Mouse (Mus musculus) G1E (cell line): ENCODE results near the gene Nphp1.

Experiments used
- CTCF ChIP-seq: IDR thresholded peaks from 2 replicates; pipeline ENCODE4 v1.5.1; 2012; ENCODE audit warnings: low read depth, low read length, inconsistent platforms, mixed read lengths
- GATA1 ChIP-seq: IDR thresholded peaks from 2 replicates; pipeline ENCODE4 v1.6.1; 2012; ENCODE audit warnings: borderline replicate concordance, low read length, inconsistent platforms, mixed read lengths
- TAL1 ChIP-seq: conservative IDR thresholded peaks from 2 replicates; pipeline ENCODE4 v1.6.1; 2012; ENCODE audit warnings: low read depth, low read length, inconsistent platforms, mixed read lengths

DNA sequence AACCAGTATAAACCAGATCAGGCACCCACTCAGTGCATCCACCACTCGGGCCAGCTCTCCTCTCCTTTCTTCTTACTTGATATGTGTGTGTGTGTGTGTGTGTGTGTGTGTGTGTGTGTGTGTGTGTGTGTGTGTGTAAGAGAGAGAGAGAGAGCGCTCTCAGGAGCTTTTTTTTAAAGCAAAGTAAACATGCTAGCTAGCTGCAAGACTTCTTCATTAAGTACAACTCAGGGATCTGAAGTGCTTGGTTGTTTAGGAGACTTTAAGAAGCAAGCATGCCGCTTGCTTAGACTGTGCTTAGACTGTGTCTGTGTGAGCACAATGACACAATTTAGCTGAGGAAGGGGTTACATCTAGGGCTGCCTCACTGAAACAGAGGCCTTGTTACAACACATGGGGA, 46.1 kb downstream of the Nphp1 start:
- TF ChIP-seq CTCF = no peak
- TF ChIP-seq TAL1 = no peak
- TF ChIP-seq GATA1 = no peak
